Mouse (Mus musculus) G1E (cell line): ENCODE results near the gene Igf2bp3.

Source experiments
- CTCF ChIP-seq: IDR thresholded peaks from 2 replicates; pipeline ENCODE4 v1.5.1; 2012; ENCODE audit warnings: low read depth, low read length, inconsistent platforms, mixed read lengths
- GATA1 ChIP-seq: IDR thresholded peaks from 2 replicates; pipeline ENCODE4 v1.6.1; 2012; ENCODE audit warnings: borderline replicate concordance, low read length, inconsistent platforms, mixed read lengths
- POLR2AphosphoS5 ChIP-seq: IDR thresholded peaks from 2 replicates; pipeline ENCODE4 v1.6.1; 2012; ENCODE audit warnings: low read depth, low read length, inconsistent platforms; ENCODE audit not compliant: insufficient replicate concordance
- TAL1 ChIP-seq: conservative IDR thresholded peaks from 2 replicates; pipeline ENCODE4 v1.6.1; 2012; ENCODE audit warnings: low read depth, low read length, inconsistent platforms, mixed read lengths

DNA sequence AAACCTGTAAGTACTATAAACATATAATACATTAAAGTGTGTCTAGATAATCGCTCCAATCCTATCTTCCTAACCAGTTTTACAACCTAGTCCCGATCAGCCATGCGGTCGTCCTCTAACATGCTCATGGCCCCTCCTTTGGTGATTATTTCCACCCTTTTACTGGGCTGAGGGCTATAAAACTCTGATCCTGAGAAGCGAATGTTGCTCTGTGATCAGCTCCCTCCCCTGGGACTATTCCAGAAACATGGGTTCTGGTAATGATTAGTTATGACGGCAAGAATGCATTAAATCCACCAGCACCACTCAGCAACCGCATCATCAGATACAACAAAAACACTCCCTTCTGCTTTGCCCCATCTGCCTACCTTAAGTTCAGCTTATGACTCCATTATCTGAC, 100.9 kb downstream of the Igf2bp3 start:
- TF ChIP-seq CTCF (no peak), TAL1 (no peak), GATA1 (no peak), POLR2AphosphoS5 (no peak)
